Mouse (Mus musculus): ENCODE measurements around the gene Bsdc1. TPM values are rescaled to one million over a fixed set of nuclear protein-coding genes. Genes with fewer than 3 reads are reported as not detected.

The Bsdc1 gene
- polyA plus RNA-seq (2014; fragmentation: Illumina TruSeq; extraction: RNeasy Lipid Tissue Mini Kit (QIAGEN cat#74804); ENCODE audit: insufficient read depth, low read depth, low replicate concordance) = 32.1 TPM

GRCm38 (mm10) chr4:129461183-129461960 is at the start of gene Bsdc1:
Bsdc1 (plus strand) TSS chr4:129461581.

GRCm38 (mm10) chr4:129440340-129441063 is 20.9 kb upstream of the Bsdc1 start, which contains the start of gene Zbtb8b:
Zbtb8b (minus strand) TSS chr4:129440853.

GRCm38 (mm10) chr4:129490972-129491880 is 29.8 kb downstream of the Bsdc1 start, which contains the start of the genes Tssk3 and Fam229a:
Tssk3 (minus strand) TSS chr4:129491022.
Fam229a (plus strand) TSS chr4:129491190.

GRCm38 (mm10) chr4:129513086-129513767 is 51.8 kb downstream of the Bsdc1 start, which contains the start of gene Marcksl1:
Marcksl1 (plus strand) TSS chr4:129513581.

Other genes starting within 250 kb of the Bsdc1 start
- gene C77080, start 200.2 kb upstream of the Bsdc1 start, polyA plus RNA-seq (2014; fragmentation: Illumina TruSeq; extraction: RNeasy Lipid Tissue Mini Kit (QIAGEN cat#74804); ENCODE audit: insufficient read depth, low read depth, low replicate concordance) = 12.6 TPM
- 0.81 TPM for gene Sync, start 174.0 kb upstream of the Bsdc1 start, polyA plus RNA-seq (2014; fragmentation: Illumina TruSeq; extraction: RNeasy Lipid Tissue Mini Kit (QIAGEN cat#74804); ENCODE audit: insufficient read depth, low read depth, low replicate concordance)
- 70.3 TPM for gene Rbbp4, start 126.2 kb upstream of the Bsdc1 start, polyA plus RNA-seq (2014; fragmentation: Illumina TruSeq; extraction: RNeasy Lipid Tissue Mini Kit (QIAGEN cat#74804); ENCODE audit: insufficient read depth, low read depth, low replicate concordance)
- 49.0 TPM for gene Zbtb8os, start 125.9 kb upstream of the Bsdc1 start, polyA plus RNA-seq (2014; fragmentation: Illumina TruSeq; extraction: RNeasy Lipid Tissue Mini Kit (QIAGEN cat#74804); ENCODE audit: insufficient read depth, low read depth, low replicate concordance)
- 6.1 TPM for gene Zbtb8a, start 83.5 kb upstream of the Bsdc1 start, polyA plus RNA-seq (2014; fragmentation: Illumina TruSeq; extraction: RNeasy Lipid Tissue Mini Kit (QIAGEN cat#74804); ENCODE audit: insufficient read depth, low read depth, low replicate concordance)
- gene Zbtb8b, start 20.7 kb upstream of the Bsdc1 start, polyA plus RNA-seq (2014; fragmentation: Illumina TruSeq; extraction: RNeasy Lipid Tissue Mini Kit (QIAGEN cat#74804); ENCODE audit: insufficient read depth, low read depth, low replicate concordance) = 0.13 TPM
- not detected for gene Tssk3, start 29.4 kb downstream of the Bsdc1 start, polyA plus RNA-seq (2014; fragmentation: Illumina TruSeq; extraction: RNeasy Lipid Tissue Mini Kit (QIAGEN cat#74804); ENCODE audit: insufficient read depth, low read depth, low replicate concordance)
- not detected for gene Fam229a, start 29.6 kb downstream of the Bsdc1 start, polyA plus RNA-seq (2014; fragmentation: Illumina TruSeq; extraction: RNeasy Lipid Tissue Mini Kit (QIAGEN cat#74804); ENCODE audit: insufficient read depth, low read depth, low replicate concordance)
- 18.3 TPM for gene Marcksl1, start 52.0 kb downstream of the Bsdc1 start, polyA plus RNA-seq (2014; fragmentation: Illumina TruSeq; extraction: RNeasy Lipid Tissue Mini Kit (QIAGEN cat#74804); ENCODE audit: insufficient read depth, low read depth, low replicate concordance)
- 58.9 TPM for gene Hdac1, start 81.1 kb downstream of the Bsdc1 start, polyA plus RNA-seq (2014; fragmentation: Illumina TruSeq; extraction: RNeasy Lipid Tissue Mini Kit (QIAGEN cat#74804); ENCODE audit: insufficient read depth, low read depth, low replicate concordance)
- 12.2 TPM for gene Lck, start 112.1 kb downstream of the Bsdc1 start, polyA plus RNA-seq (2014; fragmentation: Illumina TruSeq; extraction: RNeasy Lipid Tissue Mini Kit (QIAGEN cat#74804); ENCODE audit: insufficient read depth, low read depth, low replicate concordance)
- 0.46 TPM for gene Fam167b, start 117.0 kb downstream of the Bsdc1 start, polyA plus RNA-seq (2014; fragmentation: Illumina TruSeq; extraction: RNeasy Lipid Tissue Mini Kit (QIAGEN cat#74804); ENCODE audit: insufficient read depth, low read depth, low replicate concordance)
- 182 TPM for gene Eif3i, start 139.1 kb downstream of the Bsdc1 start, polyA plus RNA-seq (2014; fragmentation: Illumina TruSeq; extraction: RNeasy Lipid Tissue Mini Kit (QIAGEN cat#74804); ENCODE audit: insufficient read depth, low read depth, low replicate concordance)
- gene Tmem234, start 139.1 kb downstream of the Bsdc1 start, polyA plus RNA-seq (2014; fragmentation: Illumina TruSeq; extraction: RNeasy Lipid Tissue Mini Kit (QIAGEN cat#74804); ENCODE audit: insufficient read depth, low read depth, low replicate concordance) = 101 TPM
- gene Dcdc2b, start 152.7 kb downstream of the Bsdc1 start, polyA plus RNA-seq (2014; fragmentation: Illumina TruSeq; extraction: RNeasy Lipid Tissue Mini Kit (QIAGEN cat#74804); ENCODE audit: insufficient read depth, low read depth, low replicate concordance) = 13.5 TPM
- 23.5 TPM for gene Iqcc, start 157.5 kb downstream of the Bsdc1 start, polyA plus RNA-seq (2014; fragmentation: Illumina TruSeq; extraction: RNeasy Lipid Tissue Mini Kit (QIAGEN cat#74804); ENCODE audit: insufficient read depth, low read depth, low replicate concordance)
- gene Ccdc28b, start 162.4 kb downstream of the Bsdc1 start, polyA plus RNA-seq (2014; fragmentation: Illumina TruSeq; extraction: RNeasy Lipid Tissue Mini Kit (QIAGEN cat#74804); ENCODE audit: insufficient read depth, low read depth, low replicate concordance) = 30.3 TPM
- gene Txlna, start 179.5 kb downstream of the Bsdc1 start, polyA plus RNA-seq (2014; fragmentation: Illumina TruSeq; extraction: RNeasy Lipid Tissue Mini Kit (QIAGEN cat#74804); ENCODE audit: insufficient read depth, low read depth, low replicate concordance) = 19.8 TPM
- 10.6 TPM for gene Kpna6, start 211.2 kb downstream of the Bsdc1 start, polyA plus RNA-seq (2014; fragmentation: Illumina TruSeq; extraction: RNeasy Lipid Tissue Mini Kit (QIAGEN cat#74804); ENCODE audit: insufficient read depth, low read depth, low replicate concordance)
- gene Tmem39b, start 235.3 kb downstream of the Bsdc1 start, polyA plus RNA-seq (2014; fragmentation: Illumina TruSeq; extraction: RNeasy Lipid Tissue Mini Kit (QIAGEN cat#74804); ENCODE audit: insufficient read depth, low read depth, low replicate concordance) = 5.7 TPM